Mouse (Mus musculus): Measurements from ENCODE around the gene Ascl2.

Gene Ascl2

GRCm38 (mm10) chr7:142968809-142969511 lies at the start of gene Ascl2:
Ascl2 (minus strand) TSS chr7:142969264.
- no peak for DNase-seq (ENCODE audit: low spot score)

GRCm38 (mm10) chr7:143017181-143017580 lies 48.1 kb upstream of the Ascl2 start:
- no peak for DNase-seq (ENCODE audit: low spot score)

DNA sequence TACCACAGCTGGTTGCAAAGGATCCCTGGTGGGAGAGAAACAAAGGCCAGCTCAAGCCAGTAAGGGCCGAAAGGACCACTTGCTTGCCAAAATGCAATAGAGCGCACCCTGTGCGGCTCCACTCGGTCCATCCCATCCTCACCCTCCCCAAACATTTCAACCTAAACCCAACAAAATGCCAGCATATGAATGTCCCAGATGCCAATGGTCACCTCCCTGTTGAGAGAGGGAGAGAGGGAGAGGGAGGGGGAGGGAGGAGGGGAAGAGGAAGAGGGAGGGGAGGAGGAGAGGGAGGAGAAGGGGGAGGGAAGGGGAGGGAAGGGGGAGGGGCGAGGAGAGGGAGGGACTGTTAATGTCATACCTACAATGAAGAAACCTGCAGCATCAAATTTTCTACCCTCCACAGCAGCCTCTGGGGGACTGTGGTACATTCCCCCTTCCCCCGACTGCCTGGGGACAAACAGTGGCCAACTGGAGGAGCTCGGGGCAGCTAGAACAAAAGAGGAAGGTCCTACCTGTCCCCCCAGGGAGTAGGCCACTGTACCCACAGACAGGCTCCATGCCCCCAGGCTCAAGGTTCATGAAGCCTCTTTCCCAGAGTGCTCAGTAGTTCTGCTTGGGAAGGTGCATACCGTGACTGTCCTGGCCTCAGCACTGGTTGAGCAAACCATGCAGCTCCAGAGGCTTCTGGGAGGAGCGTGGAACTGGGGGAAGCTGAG lies 47.5 kb upstream of the Ascl2 start:
- no peak for DNase-seq (ENCODE audit: low spot score)

- DNase-seq (ENCODE audit: low spot score): peak; percentile 75
These were observed 46.8 kb upstream of the Ascl2 start for GRCm38 (mm10) chr7:143015755-143016423.

DNA sequence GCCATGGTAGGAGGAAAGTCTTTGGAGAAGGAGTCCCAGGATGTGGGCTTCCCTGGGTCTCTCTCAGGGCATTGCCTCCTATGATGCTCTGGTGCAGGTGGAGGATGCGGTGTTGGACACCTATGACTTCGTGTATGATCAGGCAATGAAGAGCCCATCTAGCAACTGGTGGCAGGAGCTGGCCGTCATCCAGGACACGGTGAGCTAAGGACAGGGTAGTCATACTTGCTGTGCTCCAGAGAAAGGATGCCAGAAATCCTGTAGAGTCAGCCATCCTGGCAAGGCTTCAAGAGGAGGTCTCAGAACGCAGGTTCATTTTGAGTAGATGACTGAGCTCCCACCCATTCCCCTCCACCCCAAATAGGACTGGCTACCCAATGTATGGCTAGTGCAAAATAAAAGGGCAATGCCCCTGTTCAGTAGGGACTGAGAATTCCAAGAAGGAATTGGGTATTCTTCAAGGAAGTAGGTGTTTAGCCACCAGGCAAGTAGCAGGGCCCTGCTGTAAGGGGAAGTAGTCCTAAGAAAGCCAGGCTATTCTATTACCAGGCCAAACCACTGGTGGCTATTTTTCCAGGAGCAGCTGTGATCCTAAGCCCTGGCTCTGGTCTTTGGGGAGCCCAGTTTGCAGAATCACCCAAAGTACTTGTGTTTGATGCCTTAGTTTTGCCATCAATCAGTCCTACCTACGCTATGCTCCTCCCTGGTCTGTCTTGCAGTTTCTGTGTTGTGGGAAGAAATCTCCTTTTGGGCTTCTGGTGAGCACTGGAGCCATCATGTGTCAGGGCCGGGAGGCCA lies 46.0 kb upstream of the Ascl2 start:
- DNase-seq (ENCODE audit: low spot score): peak; percentile 24

- peak; percentile 87 for DNase-seq (ENCODE audit: low spot score)
These were observed 44.5 kb upstream of the Ascl2 start for GRCm38 (mm10) chr7:143013420-143014178.

- DNase-seq (ENCODE audit: low spot score): peak; percentile 67
These were observed 43.3 kb upstream of the Ascl2 start for GRCm38 (mm10) chr7:143012230-143012875.

- DNase-seq (ENCODE audit: low spot score): no peak
These were observed 42.2 kb upstream of the Ascl2 start for GRCm38 (mm10) chr7:143011226-143011625.

DNA sequence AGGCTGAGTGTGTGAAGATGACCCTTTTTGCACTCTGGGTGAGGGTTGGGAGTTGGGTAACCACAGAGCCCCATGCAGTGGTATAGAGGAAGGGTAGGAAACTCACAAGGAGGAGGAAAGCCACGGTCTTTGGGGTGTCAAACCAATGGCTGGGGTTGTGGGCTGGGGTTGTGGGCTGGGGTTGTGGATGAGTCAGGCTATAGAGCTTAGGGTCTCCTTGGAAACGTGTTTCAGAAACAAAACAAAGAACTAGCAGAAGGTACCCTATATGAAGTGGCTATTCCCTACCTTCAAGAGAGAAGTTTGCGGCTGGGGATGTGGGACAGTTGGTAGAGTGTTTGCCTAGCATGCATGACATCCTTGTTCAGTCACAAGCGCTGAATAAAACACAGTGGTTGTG lies 40.9 kb upstream of the Ascl2 start:
- no peak for DNase-seq (ENCODE audit: low spot score)

GRCm38 (mm10) chr7:143008996-143009665 lies 40.1 kb upstream of the Ascl2 start:
- DNase-seq (ENCODE audit: low spot score): peak; percentile 52

- peak; percentile 73 for DNase-seq (ENCODE audit: low spot score)
These were observed 39.4 kb upstream of the Ascl2 start for GRCm38 (mm10) chr7:143008370-143008926.

DNA sequence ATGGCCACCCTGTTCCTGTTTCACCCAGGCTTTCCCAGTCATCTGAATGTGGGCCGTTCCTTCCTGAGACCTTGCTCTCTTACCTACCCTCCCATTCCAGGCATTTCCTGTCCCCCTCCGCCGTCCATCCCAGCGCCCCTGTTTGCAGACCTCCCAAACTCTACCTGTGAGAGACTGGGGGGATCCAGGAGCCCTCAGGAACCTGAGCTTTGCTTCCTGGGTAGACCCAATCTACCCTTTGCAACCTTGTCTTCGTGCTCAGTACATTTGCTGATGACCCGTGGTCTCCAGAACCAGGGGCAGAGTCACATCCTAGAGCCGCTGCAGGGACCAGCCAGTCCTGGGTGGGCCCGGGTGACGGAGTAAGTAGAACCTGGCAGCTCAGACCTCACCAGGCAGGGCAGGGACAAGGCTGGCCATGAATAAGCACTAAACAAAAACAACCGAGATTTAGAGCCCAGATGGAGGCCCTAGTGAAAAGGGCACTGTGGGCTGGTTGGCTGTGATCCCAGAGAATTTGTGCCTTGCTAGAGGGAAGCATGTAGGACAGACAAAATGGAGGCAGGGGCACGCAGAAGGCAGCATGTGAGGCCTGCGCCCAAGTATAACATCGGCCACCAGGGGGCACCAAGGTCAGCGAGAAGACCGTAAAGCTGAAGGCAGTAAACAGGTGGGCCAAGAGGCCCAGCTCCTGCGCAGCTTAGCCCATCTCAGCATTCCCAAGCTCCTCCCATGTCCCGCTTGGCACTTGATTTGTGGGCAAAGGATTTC lies 38.7 kb upstream of the Ascl2 start:
- peak; percentile 94 for DNase-seq (ENCODE audit: low spot score)

DNA sequence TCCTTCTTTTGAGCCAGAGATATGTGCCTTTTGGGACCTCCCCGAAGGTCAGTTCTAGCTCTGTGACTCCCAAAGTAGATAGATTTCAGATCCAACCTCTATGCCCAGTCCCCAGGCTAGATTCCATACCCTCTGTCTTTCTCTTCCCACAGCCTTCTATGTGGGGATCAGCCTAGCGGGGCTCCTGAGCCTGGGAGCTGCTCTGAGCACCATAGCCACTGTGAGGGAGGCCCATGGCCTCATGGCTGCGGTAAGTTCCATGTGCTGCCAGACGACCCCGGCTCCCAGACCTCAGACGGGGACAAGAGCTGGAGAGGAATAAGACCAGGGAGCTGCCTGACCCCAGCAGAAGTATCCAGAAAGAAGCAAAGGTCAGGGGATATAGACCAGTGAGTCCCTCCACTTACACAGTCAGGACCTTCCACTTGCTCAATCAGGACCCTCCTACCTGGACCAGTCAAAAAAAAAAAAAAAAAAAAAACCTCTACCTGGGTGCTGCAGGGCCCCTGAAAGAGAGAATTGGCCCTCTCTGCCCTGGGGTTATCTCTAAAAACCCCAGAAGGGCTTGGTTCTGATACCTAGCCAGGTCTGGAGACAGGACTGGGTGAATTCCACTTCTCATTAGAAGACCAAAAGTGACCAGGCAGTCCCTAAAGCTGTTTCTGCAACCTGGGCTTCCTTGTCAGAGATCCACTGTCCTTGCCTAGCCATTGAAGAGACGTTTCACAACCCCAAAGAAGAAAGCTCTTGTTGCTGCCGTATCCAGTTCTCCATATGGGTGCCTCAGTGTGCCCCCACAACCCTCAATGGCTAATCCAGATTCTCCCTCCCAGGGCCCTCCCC lies 37.9 kb upstream of the Ascl2 start:
- DNase-seq (ENCODE audit: low spot score): no peak

GRCm38 (mm10) chr7:143006097-143006755 lies 37.2 kb upstream of the Ascl2 start:
- no peak for DNase-seq (ENCODE audit: low spot score)

DNA sequence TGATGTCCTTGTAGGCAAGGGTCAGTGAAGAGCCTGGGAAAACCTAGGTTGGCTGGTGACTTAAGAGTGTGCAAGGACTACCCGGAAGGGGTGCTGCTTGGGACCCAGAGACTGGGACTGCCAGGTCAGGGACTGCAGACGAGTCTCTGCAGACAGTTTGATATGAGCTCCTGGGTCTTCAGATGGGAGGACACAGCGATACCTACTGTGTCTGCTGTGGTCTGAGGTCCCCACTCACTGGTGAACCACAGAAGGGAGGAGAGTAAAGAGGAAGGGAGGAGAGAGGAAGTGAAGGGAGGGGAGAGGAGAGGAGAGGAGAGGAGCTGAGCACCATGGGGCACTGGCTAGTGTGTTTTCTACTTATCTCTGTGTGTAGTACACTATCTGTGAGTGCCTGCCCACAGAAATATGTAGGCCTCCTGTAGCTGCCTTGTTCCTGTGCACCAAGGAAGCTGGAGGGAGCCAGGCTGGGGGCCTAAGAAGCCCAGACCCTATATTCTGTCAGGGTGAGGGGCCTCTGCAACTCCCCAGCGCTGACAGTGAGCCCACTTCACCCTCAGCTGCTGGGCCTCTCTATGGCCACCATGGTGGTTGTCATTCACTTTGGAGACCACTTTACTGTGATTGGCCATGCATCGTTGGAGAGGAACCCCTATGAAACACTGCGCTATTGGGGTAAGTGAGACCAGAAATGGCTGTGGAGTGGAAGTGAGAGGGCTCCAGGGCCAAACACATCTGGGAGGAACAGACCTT lies 36.5 kb upstream of the Ascl2 start:
- no peak for DNase-seq (ENCODE audit: low spot score)

DNA sequence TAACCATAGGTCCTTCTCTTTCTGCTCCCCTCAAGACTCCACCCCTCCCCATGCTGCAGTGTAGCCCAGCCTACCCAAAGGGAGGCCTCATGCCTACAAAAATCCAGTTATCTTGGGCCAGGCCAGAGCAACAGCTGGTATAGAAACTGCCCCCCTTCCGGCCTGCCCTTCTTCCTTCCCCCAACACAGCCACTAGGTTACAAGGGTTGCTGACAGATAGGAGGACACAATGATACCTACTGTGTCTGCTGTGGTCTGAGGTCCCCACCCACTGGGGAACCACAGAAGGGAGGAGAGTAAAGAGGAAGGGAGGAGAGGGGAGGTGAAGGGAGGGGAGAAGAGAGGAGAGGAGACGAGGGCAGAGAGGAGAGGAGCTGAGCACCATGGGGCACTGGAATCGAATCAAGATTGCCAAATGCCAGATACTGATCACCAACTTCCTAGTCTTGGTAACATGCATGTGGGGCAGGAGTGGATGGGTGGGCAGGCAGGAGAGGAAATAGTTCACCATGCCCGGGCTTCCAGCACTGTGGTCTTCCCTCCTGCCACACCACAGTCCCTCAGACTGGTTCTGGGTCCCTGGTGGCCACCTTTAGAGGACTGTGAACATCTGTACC lies 35.8 kb upstream of the Ascl2 start, which contains the start of gene Tspan32:
Gene Tspan32, plus strand, starts transcription at position 320 of the 617 bp plus-strand sequence.
- DNase-seq (ENCODE audit: low spot score): no peak
